Mouse (Mus musculus): ENCODE results near the gene Ppp1r12a.

DNA sequence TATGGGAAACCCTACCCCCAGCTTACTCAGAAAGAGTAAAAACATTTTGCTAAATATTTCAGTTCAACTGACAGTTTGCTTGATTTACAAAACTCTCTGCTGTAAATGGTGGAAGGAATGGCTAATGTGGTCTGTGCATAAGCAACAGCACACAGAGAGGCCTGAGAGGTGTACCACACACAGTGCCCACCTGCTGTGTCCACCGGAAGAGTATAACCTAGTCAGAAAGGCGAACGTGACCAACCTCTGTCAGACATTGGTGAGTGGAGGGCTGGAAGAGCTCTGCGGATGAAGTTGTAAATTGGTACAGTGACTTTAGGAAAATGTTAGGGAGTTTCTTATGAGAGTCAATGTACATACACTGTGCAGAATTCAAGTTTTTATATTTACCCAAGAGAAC, 20.4 kb downstream of the Ppp1r12a start:
- TF ChIP-seq EP300 (optimal IDR thresholded peaks at IDR 0.05) (no peak), CTCF (IDR thresholded peaks at IDR 0.05; ENCODE audit: low read depth) (no peak)
